Mouse (Mus musculus): Measurements from ENCODE around the gene Rrp12.
"Not testable (repeated sequence)": the region's sequence is repeated elsewhere in the genome, so short reads cannot be mapped to it uniquely, and the experiment has no call there.

Gene Rrp12

GRCm38 (mm10) chr19:41895460-41896318 is at the start of gene Rrp12:
TSS of gene Rrp12 (minus strand) at chr19:41896173.
- DNase-seq: peak; percentile 81 to 90

GRCm38 (mm10) chr19:41943841-41944240 is 47.9 kb upstream of the Rrp12 start:
- DNase-seq: no peak

GRCm38 (mm10) chr19:41938539-41938938 is 42.6 kb upstream of the Rrp12 start:
- DNase-seq: no peak

GRCm38 (mm10) chr19:41935921-41936320 is 39.9 kb upstream of the Rrp12 start:
- no peak for DNase-seq

GRCm38 (mm10) chr19:41934124-41934523 is 38.2 kb upstream of the Rrp12 start:
- DNase-seq: peak in 1 of 2 experiments; percentile 19

GRCm38 (mm10) chr19:41933179-41934086 is 37.5 kb upstream of the Rrp12 start, which contains the start of the genes Exosc1 and Zdhhc16:
TSS of gene Exosc1 (minus strand) at chr19:41933423.
TSS of gene Zdhhc16 (plus strand) at chr19:41933480.
- DNase-seq: peak; percentile 98 to 99

- no peak for DNase-seq
Measured at GRCm38 (mm10) chr19:41932686-41933085, 36.7 kb upstream of the Rrp12 start.

- no peak for DNase-seq
Measured at GRCm38 (mm10) chr19:41920412-41921067, 24.6 kb upstream of the Rrp12 start.

GRCm38 (mm10) chr19:41919471-41919870 is 23.5 kb upstream of the Rrp12 start:
- DNase-seq: no peak

- no peak for DNase-seq
Measured at GRCm38 (mm10) chr19:41916853-41917252, 20.9 kb upstream of the Rrp12 start.

- DNase-seq: no peak
Measured at GRCm38 (mm10) chr19:41915294-41915693, 19.3 kb upstream of the Rrp12 start.

GRCm38 (mm10) chr19:41914592-41914882 is 18.6 kb upstream of the Rrp12 start:
- not testable (repeated sequence) for DNase-seq

- DNase-seq: no peak
Measured at GRCm38 (mm10) chr19:41913774-41914591, 18.0 kb upstream of the Rrp12 start.

GRCm38 (mm10) chr19:41912121-41913080 is 16.4 kb upstream of the Rrp12 start:
- peak; percentile 61 to 67 for DNase-seq

- DNase-seq: peak; percentile 97 to 98
Measured at GRCm38 (mm10) chr19:41911178-41912073, 15.5 kb upstream of the Rrp12 start, which contains the start of gene Pgam1. TSS of gene Pgam1 (plus strand) at chr19:41911923.

GRCm38 (mm10) chr19:41910396-41910795 is 14.4 kb upstream of the Rrp12 start:
- DNase-seq: no peak

- DNase-seq: no peak
Measured at GRCm38 (mm10) chr19:41908736-41909135, 12.8 kb upstream of the Rrp12 start.

- no peak for DNase-seq
Measured at GRCm38 (mm10) chr19:41907079-41907760, 11.2 kb upstream of the Rrp12 start.
